Mouse (Mus musculus): Measurements from ENCODE around the gene Bcar1. TPM values are rescaled to one million over a fixed set of nuclear protein-coding genes. Genes with fewer than 3 reads are reported as not detected.
A peak's percentile ranks its signal among the peaks of the same experiment; 100 is the strongest.

Gene Bcar1
- total and polyA plus RNA-seq, 2 experiments from 2014 or later: 27.9 to 53.2 TPM

DNA sequence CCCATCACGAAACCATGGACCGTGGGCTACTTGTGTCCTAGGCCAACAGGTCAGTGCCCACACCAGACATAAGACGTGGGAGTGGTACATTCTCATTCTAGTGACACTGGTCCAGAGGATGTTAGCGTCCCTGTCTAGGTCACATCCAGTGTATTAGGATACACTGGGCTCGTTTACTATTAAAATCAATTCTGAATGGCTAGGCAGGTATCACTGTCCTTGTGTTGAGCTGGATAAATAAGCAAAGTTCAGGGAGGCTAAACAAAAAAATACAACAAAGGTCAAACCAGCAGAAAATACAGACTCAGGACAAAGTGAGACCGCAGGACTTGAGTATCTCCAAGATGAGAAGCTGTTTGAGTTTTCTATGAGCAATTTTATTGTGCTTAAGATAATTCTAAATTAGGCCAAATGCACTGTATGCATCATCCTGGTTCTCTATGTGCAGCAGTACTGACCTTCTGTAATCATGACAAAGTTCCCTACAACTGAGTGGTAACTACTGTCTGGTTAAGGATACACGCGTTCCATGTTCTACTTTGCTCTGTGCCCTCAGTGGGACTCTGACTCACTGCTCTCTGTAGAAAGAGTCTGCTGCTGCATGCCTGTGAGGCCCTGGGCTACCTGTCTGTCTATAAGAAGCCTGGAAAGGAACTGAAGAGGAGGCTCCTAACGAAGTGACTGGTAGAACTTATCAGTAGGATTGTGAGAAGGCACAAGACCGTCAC, 37.3 kb upstream of the Bcar1 start:
- Histone ChIP-seq H3K4me3 (ENCODE audit: low read depth, low read length) (no peak overlapping the region), H3K27ac (ENCODE audit: low read depth) (no peak overlapping the region), H3K9me3 (replicated peaks; ENCODE audit: control insufficient read depth, low read length) (no peaks in the 10 kb centered on the region), H3K27me3 (ENCODE audit: control insufficient read depth, insufficient read depth, low read length) (no peaks in the 10 kb centered on the region), H3K36me3 (replicated peaks; ENCODE audit: control insufficient read depth, insufficient read depth, low read length) (no peaks in the 10 kb centered on the region; the same call in 1 of the 2 replicates), H3K4me2 (ENCODE audit: low read depth, low read length) (no peak overlapping the region), H3K9ac (replicated peaks; ENCODE audit: low read depth, low read length) (no peak overlapping the region), H3K4me1 (ENCODE audit: control insufficient read depth, insufficient read depth) (peaks cover 30% of the 10 kb centered on the region)
- ATAC-seq (ENCODE audit: insufficient read depth, low read depth) (no peak), DNase-seq (ENCODE audit: low spot score) (no peak)
- TF ChIP-seq CTCF (IDR thresholded peaks at IDR 0.05; ENCODE audit: low read depth): no peak
- TF ChIP-seq EP300 (IDR thresholded peaks at IDR 0.05; ENCODE audit: low read depth): no peak
- WGBS: 89% methylated on average over 10 of the region's 10 CpGs

DNA sequence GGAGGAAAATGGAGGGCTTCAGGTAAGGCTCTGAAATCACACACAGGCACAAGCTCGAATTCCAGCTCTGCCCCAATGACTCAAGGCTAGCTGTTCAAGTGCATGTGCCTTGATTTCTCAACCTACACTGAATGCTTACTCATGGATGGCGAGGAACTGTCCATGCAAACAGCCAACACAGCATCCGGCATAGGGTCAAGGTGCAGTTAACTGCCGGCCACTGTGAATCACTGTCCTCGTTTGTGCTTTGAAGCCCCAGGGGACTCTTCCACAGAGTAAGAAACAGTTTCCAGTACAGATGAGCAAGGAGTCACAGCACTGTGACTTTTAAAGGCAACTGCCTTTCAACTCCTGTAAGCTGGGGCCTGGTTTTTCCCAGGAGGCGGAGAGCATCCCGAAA, 36.1 kb upstream of the Bcar1 start:
- Histone ChIP-seq H3K9me3 (replicated peaks; ENCODE audit: control insufficient read depth, low read length) (no peaks in the 10 kb centered on the region), H3K27ac (ENCODE audit: low read depth) (no peak overlapping the region), H3K4me3 (ENCODE audit: low read depth, low read length) (no peak overlapping the region), H3K4me2 (ENCODE audit: low read depth, low read length) (no peak overlapping the region), H3K36me3 (replicated peaks; ENCODE audit: control insufficient read depth, insufficient read depth, low read length) (no peaks in the 10 kb centered on the region; the same call in 1 of the 2 replicates), H3K9ac (replicated peaks; ENCODE audit: low read depth, low read length) (no peak overlapping the region), H3K4me1 (ENCODE audit: control insufficient read depth, insufficient read depth) (peaks cover 23% of the 10 kb centered on the region), H3K27me3 (ENCODE audit: control insufficient read depth, insufficient read depth, low read length) (no peaks in the 10 kb centered on the region)
- ATAC-seq (ENCODE audit: insufficient read depth, low read depth) (no peak), DNase-seq (ENCODE audit: low spot score) (no peak)
- TF ChIP-seq EP300 (IDR thresholded peaks at IDR 0.05; ENCODE audit: low read depth) (no peak), CTCF (IDR thresholded peaks at IDR 0.05; ENCODE audit: low read depth) (no peak)
- 62% methylated on average over 7 of the region's 7 CpGs for WGBS

DNA sequence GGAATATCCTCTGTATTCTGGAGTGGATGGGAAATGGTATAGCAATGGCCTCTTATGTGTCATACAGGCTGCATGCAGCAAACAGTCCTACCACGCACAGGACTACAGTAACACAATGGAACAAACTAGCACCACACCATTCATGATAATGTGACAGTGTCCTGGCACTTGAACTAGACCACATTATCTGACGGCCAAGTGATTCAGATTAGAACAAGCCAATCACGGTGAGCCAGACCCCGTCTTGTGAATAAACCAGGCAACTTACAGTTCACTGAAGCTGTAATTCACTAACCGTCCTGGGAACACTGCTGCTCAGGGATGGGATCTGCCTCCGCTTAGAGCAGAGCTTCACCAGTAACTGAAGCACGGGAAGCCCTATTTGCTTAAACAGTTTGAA, 35.2 kb upstream of the Bcar1 start:
- H3K9me3 ChIP-seq (replicated peaks; ENCODE audit: control insufficient read depth, low read length): no peaks in the 10 kb centered on the region
- ATAC-seq (ENCODE audit: insufficient read depth, low read depth) (peak; percentile 56), DNase-seq (ENCODE audit: low spot score) (no peak)
- no peaks in the 10 kb centered on the region; the same call in 1 of the 2 replicates for H3K36me3 ChIP-seq (replicated peaks; ENCODE audit: control insufficient read depth, insufficient read depth, low read length)
- no peaks in the 10 kb centered on the region for H3K27me3 ChIP-seq (ENCODE audit: control insufficient read depth, insufficient read depth, low read length)
- H3K4me2 ChIP-seq (ENCODE audit: low read depth, low read length): no peak overlapping the region
- H3K4me1 ChIP-seq (ENCODE audit: control insufficient read depth, insufficient read depth): peaks cover 23% of the 10 kb centered on the region
- H3K27ac ChIP-seq (ENCODE audit: low read depth): no peak overlapping the region
- WGBS: 25% methylated on average over 7 of the region's 7 CpGs
- TF ChIP-seq EP300 (IDR thresholded peaks at IDR 0.05; ENCODE audit: low read depth) (no peak), CTCF (IDR thresholded peaks at IDR 0.05; ENCODE audit: low read depth) (no peak)
- no peak overlapping the region for H3K4me3 ChIP-seq (ENCODE audit: low read depth, low read length)
- no peak overlapping the region for H3K9ac ChIP-seq (replicated peaks; ENCODE audit: low read depth, low read length)

DNA sequence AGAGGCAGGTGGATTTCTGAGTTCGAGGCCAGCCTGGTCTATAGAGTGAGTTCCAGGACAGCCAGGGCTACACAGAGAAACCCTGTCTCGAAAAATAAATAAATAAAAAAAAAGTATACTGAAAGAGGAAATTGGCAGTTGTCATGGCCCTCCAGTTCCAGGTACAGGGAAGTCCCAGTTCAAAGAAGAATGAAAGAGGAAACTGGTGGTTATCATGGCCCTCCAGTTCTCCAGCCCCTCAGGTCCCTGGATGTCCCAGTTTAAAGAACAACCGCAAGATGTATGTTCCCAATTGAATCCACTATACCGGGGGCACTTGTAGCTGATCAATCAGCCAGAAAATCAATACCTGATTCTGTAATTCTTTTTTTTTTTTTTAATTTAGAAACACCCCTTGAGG, 32.9 kb upstream of the Bcar1 start:
- Histone ChIP-seq H3K36me3 (replicated peaks; ENCODE audit: control insufficient read depth, insufficient read depth, low read length) (no peaks in the 10 kb centered on the region; the same call in 1 of the 2 replicates), H3K4me1 (ENCODE audit: control insufficient read depth, insufficient read depth) (peaks cover 30% of the 10 kb centered on the region), H3K9me3 (replicated peaks; ENCODE audit: control insufficient read depth, low read length) (no peaks in the 10 kb centered on the region), H3K27me3 (ENCODE audit: control insufficient read depth, insufficient read depth, low read length) (no peaks in the 10 kb centered on the region), H3K4me2 (ENCODE audit: low read depth, low read length) (no peak overlapping the region), H3K27ac (ENCODE audit: low read depth) (no peak overlapping the region), H3K9ac (replicated peaks; ENCODE audit: low read depth, low read length) (no peak overlapping the region), H3K4me3 (ENCODE audit: low read depth, low read length) (no peak overlapping the region)
- WGBS: 90% methylated on average over 4 of the region's 4 CpGs
- DNase-seq (ENCODE audit: low spot score) (no peak), ATAC-seq (ENCODE audit: insufficient read depth, low read depth) (no peak)
- TF ChIP-seq EP300 (IDR thresholded peaks at IDR 0.05; ENCODE audit: low read depth) (no peak), CTCF (IDR thresholded peaks at IDR 0.05; ENCODE audit: low read depth) (no peak)

DNA sequence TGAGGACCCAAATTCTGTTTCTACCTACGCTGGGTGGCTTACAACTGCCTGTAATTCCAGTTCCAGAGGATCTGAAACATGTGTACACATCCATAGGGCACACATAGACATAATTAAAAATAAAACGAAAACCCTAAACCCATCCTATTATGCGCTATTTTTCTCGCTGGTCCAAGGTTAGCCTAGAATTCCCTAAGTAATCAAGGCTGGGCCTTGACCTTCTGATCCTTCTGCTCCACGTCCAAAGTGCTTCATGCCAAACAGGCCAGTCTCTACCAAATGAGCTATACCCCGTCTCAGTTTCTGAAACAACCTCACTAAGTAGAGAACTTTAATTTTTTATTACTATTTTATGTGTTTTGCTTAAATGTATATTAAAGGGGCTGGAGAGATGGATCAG, 32.2 kb upstream of the Bcar1 start:
- Histone ChIP-seq H3K27ac (ENCODE audit: low read depth) (no peak overlapping the region), H3K9me3 (replicated peaks; ENCODE audit: control insufficient read depth, low read length) (no peaks in the 10 kb centered on the region), H3K4me1 (ENCODE audit: control insufficient read depth, insufficient read depth) (peaks cover 34% of the 10 kb centered on the region), H3K4me3 (ENCODE audit: low read depth, low read length) (no peak overlapping the region), H3K4me2 (ENCODE audit: low read depth, low read length) (no peak overlapping the region), H3K9ac (replicated peaks; ENCODE audit: low read depth, low read length) (no peak overlapping the region), H3K27me3 (ENCODE audit: control insufficient read depth, insufficient read depth, low read length) (no peaks in the 10 kb centered on the region), H3K36me3 (replicated peaks; ENCODE audit: control insufficient read depth, insufficient read depth, low read length) (no peaks in the 10 kb centered on the region; the same call in 1 of the 2 replicates)
- no peak for TF ChIP-seq EP300 (IDR thresholded peaks at IDR 0.05; ENCODE audit: low read depth)
- TF ChIP-seq CTCF (IDR thresholded peaks at IDR 0.05; ENCODE audit: low read depth): no peak
- 97% methylated on average over 6 of the region's 6 CpGs for WGBS
- DNase-seq (ENCODE audit: low spot score): no peak
- no peak for ATAC-seq (ENCODE audit: insufficient read depth, low read depth)

DNA sequence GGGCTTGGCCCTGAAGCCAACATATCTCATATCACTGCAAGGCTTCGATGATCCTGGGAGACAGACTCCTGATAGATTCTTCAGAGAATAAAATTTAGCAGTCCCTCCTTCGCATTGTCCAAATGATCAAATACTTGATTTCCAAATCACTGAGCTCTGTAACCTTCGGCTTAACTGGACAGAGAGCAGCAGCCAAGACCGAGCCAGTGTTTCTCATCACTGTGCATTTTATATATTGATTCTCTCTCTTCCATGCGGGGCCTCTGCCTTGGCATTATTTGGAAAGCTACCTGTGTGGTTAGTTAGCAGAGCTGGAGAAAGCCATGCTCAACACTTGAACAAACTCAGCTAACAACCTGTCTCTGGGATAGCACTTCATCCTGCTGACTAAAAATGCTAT, 29.9 kb upstream of the Bcar1 start:
- no peak overlapping the region for H3K4me3 ChIP-seq (ENCODE audit: low read depth, low read length)
- no peak overlapping the region for H3K27ac ChIP-seq (ENCODE audit: low read depth)
- H3K36me3 ChIP-seq (replicated peaks; ENCODE audit: control insufficient read depth, insufficient read depth, low read length): peaks cover 4% of the 10 kb centered on the region
- H3K4me1 ChIP-seq (ENCODE audit: control insufficient read depth, insufficient read depth): 0 out of 2 replicates have a peak, but pooled peaks cover 17% of the 10 kb centered on the region
- H3K9me3 ChIP-seq (replicated peaks; ENCODE audit: control insufficient read depth, low read length): no peaks in the 10 kb centered on the region
- TF ChIP-seq CTCF (IDR thresholded peaks at IDR 0.05; ENCODE audit: low read depth) (no peak), EP300 (IDR thresholded peaks at IDR 0.05; ENCODE audit: low read depth) (no peak)
- H3K4me2 ChIP-seq (ENCODE audit: low read depth, low read length): no peak overlapping the region
- H3K9ac ChIP-seq (replicated peaks; ENCODE audit: low read depth, low read length): no peak overlapping the region
- no peaks in the 10 kb centered on the region for H3K27me3 ChIP-seq (ENCODE audit: control insufficient read depth, insufficient read depth, low read length)
- DNase-seq (ENCODE audit: low spot score) (no peak), ATAC-seq (ENCODE audit: insufficient read depth, low read depth) (no peak)
- WGBS: 71% methylated on average over 5 of the region's 5 CpGs
